Mouse (Mus musculus) neural tube, embryonic 10.5 days (tissue): ENCODE results near the gene Pnkd.
"Not testable (repeated sequence)": the region's sequence is repeated elsewhere in the genome, so short reads cannot be mapped to it uniquely, and the experiment has no call there.

Source experiments
- DNase-seq: peaks from one replicate; pipeline ENCODE4 v3.0.0-alpha.2; 2017; ENCODE audit warnings: low spot score; ENCODE audit errors: extremely low spot score

Gene Pnkd

GRCm38 (mm10) chr1:74329899-74330431 lies 45.2 kb downstream of the Pnkd start:
- no peak for DNase-seq

DNA sequence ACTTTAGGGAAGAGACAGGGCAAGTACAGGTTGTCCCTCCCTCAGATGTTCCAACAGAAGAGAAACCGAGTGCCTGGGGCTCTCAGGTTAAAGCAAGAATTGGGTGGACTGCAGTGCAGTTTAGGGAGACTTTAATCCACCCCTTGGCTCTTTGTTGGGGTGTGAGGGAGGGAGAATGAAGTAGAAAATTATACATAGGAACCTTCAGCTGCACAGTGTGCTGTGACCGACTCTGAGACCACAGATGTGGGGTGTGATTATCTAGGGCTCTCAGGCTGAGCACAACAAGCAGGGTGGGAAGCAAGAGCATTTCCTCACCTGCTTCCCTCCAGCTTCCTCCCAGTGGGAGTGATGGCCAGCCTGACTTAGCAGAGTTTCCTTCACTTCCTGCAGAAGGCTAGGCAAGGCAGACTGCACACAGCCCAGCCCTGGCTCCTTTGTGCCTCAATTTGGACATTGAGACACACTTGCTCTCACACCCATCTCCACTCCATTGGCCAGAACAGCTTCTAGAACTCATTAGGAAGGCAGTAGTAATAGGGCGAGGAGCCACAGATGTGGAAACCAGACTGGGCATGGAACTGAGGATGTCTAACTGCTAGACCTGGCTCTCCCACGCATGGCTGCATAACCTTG lies 46.4 kb downstream of the Pnkd start:
- DNase-seq: no peak

GRCm38 (mm10) chr1:74332241-74332763 lies 47.6 kb downstream of the Pnkd start:
- DNase-seq: peak; percentile 93

- DNase-seq: no peak
Measured at GRCm38 (mm10) chr1:74332930-74333329, 48.2 kb downstream of the Pnkd start.

- DNase-seq: no peak
Measured at GRCm38 (mm10) chr1:74334607-74335006, 49.9 kb downstream of the Pnkd start.

GRCm38 (mm10) chr1:74335033-74335432 lies 50.3 kb downstream of the Pnkd start:
- DNase-seq: no peak

- no peak for DNase-seq
Measured at GRCm38 (mm10) chr1:74335436-74336170, 50.9 kb downstream of the Pnkd start.

- no peak for DNase-seq
Measured at GRCm38 (mm10) chr1:74337241-74337771, 52.6 kb downstream of the Pnkd start.

DNA sequence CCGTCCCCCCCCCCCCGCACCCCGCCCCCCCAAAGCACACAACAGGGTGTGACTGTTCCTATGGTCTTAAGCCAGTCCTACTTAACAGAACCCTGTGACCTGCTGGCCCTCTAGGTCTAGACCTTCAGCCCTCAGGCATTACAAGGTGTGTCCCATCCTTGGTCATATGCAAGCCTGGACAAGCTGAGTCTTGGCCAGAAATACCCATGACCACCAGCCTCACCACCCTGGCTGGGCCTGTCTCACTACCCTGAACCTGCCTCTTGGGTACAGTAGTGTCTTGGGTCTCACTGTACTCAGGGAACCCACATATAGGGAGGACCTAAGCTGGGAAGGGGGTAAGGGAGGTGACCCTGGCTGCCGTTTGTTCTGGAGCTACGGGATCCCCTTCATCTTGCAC lies 53.3 kb downstream of the Pnkd start:
- DNase-seq: no peak

GRCm38 (mm10) chr1:74338626-74339025 lies 53.9 kb downstream of the Pnkd start:
- no peak for DNase-seq

DNA sequence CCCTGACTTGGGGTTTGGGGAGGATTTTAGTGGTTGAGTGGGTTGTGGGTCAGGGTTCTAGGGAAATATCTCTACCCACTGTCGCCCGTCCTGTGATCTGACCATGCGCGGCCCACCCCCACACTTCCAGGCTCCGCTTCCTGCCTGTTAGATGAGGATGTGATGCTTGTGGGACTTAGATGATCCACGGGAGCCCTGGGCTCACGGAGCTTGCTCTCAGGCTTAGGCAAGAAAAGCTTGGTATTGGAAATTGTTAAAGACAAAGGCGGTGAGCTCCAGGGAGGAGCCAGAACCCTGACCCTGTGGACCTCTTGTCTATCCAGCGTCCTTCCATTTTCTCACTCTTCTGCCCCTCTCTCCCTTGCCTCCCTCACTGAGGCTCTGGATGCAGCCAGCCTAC lies 55.2 kb downstream of the Pnkd start:
- no peak for DNase-seq

DNA sequence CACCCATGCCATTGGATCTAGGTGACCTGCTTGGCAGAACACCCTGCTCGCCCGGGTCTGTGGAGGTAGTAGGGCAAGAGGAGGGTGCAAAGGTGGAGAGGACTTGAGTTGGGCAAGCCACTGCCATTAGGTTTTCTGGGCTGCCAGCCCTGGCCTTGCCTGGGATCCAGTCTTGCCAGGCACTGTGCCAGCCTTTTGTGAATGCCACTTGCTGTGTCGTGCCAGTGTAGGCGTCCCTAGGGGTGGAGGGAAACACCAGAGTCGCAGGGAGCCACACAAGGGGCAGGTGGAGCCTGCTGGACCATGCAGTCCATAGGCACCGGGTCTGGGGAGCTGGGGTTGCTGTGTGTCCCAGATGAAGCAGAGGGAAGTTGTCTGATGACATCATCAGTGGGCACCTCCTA lies 55.6 kb downstream of the Pnkd start:
- DNase-seq: no peak

DNA sequence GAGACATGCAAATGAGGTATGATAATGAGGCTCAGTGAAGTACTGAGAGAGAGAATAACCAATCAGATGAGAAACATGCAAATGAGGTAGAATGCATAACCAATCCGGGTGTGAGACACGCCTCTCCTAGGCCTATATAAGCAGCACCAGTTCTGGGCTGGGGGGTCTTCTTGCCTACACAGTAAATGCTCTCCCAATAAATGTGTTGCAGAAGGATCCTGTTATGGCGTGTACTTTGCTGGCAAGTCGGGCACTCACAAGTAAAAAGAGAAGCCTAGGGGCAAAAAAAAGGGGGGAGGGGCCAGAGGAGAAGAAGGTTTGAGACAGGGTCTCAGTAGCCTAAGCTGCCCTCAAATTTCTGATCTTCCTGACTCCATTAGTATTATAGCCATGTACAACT lies 56.3 kb downstream of the Pnkd start:
- DNase-seq: not testable (repeated sequence)

- no peak for DNase-seq
Measured at GRCm38 (mm10) chr1:74341898-74342297, 57.2 kb downstream of the Pnkd start.

DNA sequence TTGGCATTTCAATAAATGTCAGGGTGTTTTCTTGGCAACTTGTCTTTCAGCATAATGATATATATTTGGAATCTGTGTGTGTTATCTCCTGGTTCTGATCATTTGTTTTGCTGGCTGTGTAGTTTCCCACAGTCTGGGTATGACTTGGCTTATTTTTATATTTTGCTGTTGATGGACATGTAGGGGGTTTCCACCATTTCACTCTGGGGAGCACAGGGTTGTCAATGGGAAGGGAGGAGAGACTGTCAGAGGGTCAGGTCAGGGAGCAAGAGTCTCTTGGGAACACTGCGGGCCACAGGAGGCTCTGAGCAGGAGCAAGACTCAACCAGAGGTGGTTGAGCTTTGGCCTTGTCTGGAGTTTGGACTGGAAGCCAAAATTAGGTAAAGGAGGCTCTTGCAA lies 57.6 kb downstream of the Pnkd start:
- DNase-seq: no peak

- no peak for DNase-seq
Measured at GRCm38 (mm10) chr1:74343161-74343560, 58.4 kb downstream of the Pnkd start.

DNA sequence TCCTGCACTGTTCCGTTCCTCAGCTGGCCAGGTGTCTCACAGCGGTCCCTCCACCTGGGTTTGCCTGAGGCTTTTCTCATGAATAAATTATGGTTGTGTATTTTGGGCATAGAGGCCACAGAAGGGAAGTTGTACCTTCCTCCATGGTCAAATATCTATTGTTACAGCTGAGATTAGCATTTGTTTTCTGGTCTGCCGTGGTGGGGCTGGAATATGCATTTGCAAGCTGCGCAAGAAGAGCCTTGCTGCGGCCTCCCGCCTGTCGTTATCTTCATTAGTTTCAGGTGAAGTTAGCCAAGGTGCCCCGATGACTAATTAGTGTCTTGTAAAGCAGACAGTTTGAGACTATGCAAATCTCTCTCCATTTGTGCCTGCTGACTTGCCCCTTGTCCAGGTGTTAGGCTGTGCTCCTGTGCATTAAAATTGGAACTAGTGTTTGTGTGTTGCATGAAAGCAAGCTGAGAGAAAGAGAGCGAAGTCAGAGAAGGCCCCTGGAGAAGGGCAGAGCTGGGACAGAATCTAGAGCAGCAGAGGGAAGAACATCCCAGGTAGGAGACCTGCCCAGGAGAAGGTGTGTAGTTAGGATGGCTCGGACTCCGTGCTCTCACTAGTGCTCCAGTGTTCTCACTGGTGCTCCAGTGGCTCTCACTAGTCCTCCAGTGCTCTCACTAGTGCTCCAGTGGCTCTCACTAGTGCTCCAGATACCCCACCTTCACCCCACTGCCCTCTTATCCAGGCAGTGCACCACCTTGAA lies 59.6 kb downstream of the Pnkd start:
- DNase-seq: no peak

- no peak for DNase-seq
Measured at GRCm38 (mm10) chr1:74351185-74351769, 66.5 kb downstream of the Pnkd start.

GRCm38 (mm10) chr1:74352532-74353096 lies 67.9 kb downstream of the Pnkd start:
- DNase-seq: no peak

GRCm38 (mm10) chr1:74353453-74354229 lies 68.9 kb downstream of the Pnkd start:
- DNase-seq: no peak
